Mouse (Mus musculus): Measurements from ENCODE around the gene Aff4.

Gene Aff4

DNA sequence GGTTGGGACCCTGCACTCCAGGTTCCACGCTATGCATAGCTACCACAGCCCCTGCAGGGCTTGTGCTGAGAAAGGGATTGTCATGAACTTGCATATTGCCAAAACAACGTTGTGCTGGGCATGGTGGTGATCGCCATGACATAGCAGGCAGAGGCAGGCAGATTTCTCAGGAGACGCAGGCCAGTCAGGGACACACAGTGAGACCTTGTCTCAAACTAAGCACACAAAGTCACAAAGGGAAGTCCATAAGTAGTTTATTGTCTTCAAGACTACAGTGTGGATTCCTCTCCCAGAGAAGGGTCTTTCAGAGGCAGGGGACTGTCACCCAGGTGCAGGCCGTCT, 78.1 kb downstream of the Aff4 start:
- no peak for DNase-seq (ENCODE audit: low read depth, low spot score)

DNA sequence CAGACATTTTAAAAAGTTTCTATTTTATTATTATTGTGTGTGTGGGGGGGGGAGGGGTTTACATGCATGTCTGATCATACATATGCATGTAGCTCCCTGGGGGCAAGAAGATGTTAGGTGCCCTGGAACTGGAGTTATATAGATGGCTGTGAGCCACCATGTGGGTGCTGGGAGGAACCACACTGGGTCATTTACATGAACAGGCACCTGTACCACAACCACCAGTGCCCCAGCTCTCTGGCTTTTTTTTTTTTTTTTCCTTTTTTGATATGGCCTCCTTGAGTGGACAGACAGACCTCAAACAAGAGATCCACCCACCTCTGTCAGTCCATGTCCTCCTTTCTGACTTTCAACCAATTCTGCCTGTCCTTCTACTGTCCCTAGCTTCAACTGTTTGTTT, 78.5 kb downstream of the Aff4 start:
- DNase-seq (ENCODE audit: low read depth, low spot score) = no peak

DNA sequence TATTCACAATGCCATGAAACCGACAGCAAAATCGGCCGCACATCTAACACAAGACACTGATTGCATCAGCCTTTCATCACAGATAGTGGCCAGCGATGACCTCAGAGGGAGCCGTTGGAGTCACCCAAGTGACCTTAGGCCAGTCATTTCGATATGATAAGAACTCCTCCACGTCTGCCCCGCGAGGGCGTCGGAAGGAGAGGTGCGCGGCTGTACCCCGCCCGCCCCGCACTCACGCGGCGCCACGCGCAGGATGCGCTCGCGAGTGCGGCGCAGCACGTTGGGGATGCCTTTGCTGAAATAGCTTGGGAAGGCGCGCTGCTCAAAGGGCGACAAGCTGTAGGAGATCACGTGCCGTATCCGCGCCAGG, 79.7 kb downstream of the Aff4 start:
- DNase-seq (ENCODE audit: low read depth, low spot score) = no peak

DNA sequence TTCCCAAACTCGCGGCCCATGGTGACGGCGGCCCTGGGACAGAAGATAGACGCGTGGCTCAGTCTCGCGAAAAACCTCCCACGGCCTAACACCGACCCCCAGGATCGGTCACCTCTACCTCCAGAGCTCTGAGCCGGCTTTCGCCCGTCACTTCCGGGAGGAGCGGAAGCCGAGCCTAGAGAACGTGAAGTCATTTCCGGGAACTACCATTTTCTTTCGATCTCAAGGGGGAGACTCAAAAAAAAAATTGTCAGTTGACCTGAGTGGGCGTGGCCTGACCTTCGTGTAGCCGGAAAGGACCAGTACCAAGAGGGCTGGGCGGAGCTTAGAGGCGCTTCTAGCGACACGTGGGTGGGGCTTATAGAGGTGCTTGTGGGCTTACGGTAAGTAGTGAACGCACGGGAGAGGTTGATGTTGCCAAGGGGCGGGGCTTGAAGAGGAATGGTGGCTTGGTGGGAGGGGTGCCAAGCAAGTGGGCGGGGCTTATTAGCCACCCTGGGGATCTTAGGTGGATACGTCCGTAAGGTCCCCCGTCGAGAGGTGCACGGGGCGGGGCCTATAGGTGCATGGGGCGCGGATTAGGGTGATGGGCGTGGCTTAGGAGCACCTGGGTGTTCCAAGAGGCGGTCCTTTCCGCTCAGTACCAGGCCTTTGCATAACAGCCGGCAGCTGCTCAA, 80.2 kb downstream of the Aff4 start, which contains the start of the genes Uqcrq and Gdf9:
Uqcrq (minus strand) TSS at position 162 of the 677 bp plus-strand sequence.
Gdf9 (plus strand) TSS at position 354 of the 677 bp plus-strand sequence.
- DNase-seq (ENCODE audit: low read depth, low spot score) = peak; percentile 100

DNA sequence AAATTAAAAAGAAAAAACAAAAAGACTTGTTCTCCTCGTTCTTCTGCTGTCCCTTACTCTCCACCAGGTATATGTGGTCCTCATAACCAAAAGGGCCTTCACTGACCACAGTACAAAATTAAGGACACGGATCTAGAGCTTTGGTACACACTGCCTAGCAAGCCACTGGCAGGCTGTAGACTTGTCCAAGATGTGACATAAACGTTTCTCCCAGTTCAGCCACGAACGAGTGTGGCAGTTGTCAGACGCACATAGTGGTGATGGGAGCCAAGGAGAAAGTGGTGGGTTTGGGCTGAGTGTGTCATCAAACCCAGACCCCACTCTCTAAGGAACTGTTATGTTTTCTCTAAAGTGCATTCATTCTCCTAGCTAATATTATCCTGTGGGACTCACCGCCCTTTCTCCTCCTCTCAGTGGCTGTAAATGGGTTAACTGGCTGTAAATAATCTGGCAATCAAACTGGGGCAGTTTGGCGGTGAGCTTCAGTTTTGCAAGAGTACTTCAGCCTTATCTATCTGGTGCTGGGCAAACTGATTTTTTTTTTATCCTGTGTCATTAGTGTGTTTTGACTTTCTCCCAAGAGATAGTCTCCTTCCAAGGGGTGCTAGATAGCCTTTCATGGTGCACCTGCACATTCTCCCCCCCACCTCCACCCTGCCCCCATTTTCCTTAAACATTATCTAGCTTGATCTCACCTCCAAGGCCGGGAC, 80.9 kb downstream of the Aff4 start:
- DNase-seq (ENCODE audit: low read depth, low spot score) = no peak

DNA sequence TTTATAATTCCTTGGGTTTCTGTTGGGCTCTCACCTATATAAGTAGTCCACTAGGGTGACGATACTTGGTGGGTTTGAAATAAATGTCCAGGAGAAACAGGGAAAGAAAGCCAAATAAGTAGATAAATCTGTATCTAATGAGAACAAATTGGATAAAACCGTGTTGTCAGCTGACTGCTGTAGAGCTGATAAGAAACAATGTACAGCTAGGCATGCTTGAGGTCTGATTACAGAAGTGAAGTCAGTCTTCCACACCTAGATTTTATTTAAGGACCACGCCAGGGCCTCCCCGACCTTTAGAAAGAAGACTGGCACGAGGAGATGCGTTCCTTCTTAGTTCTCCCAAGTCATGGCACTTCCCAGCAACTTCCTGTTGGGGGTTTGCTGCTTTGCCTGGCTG, 82.4 kb downstream of the Aff4 start:
- no peak for DNase-seq (ENCODE audit: low read depth, low spot score)

DNA sequence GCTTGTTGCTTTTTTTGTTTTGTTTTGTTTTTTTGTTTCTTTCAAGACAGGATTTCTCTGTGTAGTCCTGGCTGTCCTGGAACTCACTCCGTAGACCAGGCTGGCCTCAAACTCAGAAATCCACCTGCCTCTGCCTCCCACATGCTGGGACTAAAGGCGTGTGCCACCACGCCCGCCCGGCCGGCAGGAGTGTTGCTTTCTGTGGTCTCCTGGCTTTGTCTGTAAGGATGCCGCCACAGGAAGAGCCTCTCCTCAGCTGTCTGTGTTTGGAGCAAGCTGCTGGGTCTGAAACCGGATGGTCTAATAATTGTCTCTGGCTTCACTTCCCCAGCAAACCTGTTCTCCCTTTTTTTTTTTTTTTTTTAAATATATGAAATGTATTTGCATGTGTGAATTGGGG, 84.9 kb downstream of the Aff4 start:
- no peak for DNase-seq (ENCODE audit: low read depth, low spot score)

DNA sequence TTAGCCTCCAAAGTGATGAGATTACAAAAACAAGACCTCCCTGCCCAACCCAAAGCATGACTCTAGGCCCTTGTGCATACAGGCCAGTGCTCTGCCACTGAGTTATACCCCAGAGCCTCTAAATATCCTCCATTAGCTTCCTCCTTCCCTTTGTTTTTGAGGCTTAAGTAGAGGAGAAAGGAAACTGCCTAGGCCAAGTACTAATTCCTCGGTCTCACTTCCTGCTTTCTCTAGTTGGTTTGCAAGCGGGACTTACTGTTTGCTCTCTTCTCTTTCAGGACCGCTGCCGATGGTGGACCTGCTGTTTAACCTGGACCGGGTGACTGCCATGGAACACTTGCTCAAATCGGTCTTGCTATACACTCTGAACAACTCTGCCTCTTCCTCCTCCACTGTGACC, 85.7 kb downstream of the Aff4 start:
- DNase-seq (ENCODE audit: low read depth, low spot score) = no peak

DNA sequence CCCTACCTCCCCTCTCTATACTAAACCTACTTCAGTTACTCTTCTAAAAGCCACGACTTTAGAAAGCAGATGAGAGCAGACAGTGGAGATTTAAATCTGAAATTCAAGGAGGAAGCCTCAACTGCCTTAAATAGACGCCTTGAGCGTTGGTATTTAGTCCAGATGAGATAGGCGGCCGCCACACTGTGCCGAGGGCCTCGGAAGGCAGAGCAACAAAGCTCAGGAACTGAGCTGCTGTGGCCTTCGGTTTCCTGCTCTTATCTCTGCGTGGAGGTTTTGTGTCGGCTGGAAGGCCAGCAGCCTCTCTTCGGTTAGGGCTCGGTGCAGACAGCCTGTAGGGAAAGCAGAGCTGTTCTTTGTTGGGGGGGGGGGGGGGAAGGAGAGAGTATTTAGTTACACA, 91.3 kb downstream of the Aff4 start:
- no peak for DNase-seq (ENCODE audit: low read depth, low spot score)

DNA sequence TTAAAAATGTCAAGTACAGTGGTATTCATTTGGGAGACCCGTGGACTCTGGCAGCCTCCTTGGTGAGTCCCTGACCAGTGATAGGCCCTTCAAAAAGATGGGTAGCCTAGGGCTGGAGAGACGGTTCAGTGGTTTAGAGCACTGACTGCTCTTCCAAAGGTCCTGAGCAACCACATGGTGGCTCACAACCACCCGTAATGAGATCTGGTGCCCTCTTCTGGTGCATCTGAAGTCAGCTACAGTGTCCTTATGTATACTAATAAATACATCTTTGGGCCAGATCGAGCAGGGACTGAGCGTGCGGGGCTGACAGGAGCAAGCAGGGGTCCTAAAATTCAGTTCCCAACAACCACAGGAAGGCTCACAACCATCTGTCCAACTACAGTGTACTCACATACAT, 93.2 kb downstream of the Aff4 start:
- DNase-seq (ENCODE audit: low read depth, low spot score) = no peak

DNA sequence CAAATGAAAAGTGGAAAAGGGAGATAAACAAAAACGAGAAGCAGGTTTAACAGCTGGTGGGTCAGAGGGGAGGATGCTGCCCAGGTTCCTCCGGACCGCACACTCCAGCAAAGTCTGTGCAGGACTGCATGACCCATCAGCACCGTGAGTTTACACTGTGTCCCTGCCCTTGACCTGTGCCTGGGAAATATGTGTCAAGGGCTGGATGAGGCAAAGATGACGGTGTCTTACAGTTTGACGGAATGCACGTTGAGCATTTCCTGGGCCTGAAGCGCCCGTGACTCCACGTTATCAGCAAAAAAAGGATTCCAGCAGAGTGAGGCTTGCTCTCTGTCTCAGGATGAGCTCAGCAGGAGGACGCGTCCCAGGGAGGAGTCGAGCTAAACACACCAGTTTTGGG, 94.9 kb downstream of the Aff4 start:
- DNase-seq (ENCODE audit: low read depth, low spot score) = no peak

DNA sequence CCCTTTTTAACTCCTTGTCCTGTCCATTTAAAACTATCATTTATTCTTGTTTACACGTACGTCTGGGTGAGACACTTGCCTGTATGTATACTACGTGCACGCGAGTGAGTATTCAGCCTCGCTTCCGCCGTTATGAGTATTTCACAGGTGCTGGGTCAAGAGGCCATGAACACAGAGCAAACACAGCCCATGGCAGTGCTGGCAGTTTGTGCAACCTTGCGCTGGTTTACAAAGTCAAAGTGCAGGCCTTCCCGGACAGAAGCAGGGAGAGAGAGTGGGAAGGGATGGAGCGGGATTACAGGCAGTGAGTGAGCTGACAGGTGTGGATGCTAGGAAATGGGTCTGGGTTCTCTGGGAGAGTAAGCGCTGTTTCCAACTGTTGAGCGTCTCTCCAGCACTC, 95.5 kb downstream of the Aff4 start:
- DNase-seq (ENCODE audit: low read depth, low spot score) = no peak

DNA sequence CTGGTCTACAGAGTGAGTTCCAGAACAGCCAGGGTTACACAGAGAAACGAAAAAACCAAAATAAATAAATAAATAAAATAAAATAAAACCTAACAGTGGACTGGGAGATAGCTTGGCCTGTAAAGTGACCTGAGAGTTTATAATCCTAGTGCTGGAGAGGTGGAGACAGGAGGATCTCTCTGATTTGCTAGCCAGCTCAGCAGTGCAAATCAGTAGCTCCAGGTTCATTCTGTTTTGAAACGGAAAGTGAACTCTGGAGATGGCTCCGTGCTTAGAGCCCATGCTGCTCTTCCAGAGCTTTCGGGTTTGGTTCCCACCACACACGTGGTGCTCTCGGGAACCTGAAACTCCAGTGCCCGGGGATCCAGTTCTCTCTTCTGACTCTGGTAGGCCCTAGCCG, 97.4 kb downstream of the Aff4 start:
- no peak for DNase-seq (ENCODE audit: low read depth, low spot score)

DNA sequence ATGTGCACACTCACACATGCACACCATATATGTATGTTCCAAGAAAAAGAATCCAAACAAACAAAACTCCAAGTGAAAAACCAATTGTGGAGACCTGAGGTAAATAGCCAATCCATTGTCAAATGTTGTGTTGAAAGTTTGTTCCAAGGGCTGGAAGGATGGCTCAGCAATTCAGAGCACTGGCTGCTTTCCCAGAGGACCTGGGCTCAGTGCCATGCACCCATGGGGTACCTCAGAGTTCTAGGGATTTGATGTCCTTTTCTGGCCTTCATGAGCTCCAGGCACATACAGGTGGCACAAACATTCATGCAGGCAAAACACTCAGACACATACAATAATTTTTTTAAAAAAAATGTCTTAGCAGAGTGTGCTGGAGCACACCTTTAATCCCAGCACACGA, 97.9 kb downstream of the Aff4 start:
- no peak for DNase-seq (ENCODE audit: low read depth, low spot score)

DNA sequence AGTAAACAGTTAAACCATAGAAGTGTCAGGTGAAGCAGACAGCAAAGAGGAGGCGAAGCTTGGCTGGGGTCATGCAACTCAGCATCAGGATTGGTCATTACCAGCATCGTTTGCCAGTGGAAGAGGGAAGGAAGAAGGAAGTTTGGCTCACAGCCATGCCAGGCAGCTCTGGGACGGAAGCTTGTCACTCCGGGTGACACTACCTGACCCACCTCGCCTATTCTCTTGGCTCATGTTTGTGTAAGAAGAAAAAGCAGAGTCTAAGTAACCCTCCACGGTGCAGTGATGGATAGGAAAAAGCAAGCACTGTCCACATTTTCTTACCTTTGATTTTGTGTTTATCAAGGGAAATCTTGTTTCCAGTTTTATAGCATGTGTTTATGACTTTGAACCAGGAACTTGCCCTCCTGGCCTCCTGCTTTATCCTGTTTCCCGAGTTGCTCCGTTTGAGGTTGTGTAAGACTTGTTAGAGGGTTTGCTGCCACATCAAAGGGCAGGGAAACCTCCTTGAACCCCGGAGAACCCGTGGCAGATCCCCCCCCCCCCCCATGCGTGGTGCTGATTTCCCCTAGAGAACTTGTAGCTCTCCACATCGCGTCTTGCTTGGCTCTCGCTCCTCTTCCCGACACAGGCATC, 99.6 kb downstream of the Aff4 start:
- no peak for DNase-seq (ENCODE audit: low read depth, low spot score)

DNA sequence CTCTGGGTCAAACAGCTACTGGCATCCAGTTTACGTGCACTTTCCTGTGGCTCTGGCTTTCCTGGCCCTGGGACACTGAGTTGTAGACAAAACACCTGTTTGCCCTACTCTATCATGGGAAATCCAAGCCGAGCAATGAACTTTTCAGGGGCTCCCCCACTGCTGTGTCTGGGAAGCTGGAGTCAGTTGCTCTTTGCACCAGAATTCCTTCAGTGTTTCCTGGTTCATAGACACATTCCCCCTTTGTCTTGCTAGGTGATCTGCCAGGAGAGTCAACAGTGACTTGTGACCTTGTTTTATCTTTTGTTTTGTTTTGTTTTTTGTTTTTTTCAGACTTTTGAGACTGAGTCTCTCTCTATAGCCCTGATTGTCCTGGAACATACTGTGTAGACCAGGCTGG, 100.7 kb downstream of the Aff4 start:
- no peak for DNase-seq (ENCODE audit: low read depth, low spot score)

DNA sequence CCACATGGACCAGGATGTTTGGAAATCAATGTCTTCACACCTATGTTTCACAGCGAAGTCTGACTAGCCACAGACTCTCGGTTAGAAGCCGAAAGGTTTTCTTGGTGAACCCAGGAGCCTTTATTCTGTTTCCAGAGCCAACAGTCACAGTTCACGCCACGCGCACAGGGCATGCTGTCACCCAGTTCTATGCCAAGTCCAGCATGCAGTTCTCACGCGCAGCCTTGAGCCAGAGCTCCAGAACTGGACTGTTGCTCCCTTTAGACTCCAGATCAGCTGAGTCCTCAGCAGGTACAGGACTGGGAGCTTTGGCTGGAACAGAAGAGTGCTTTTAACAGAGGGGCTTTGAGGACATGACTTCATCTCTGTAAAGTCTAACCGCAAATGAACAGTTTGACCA, 101.8 kb downstream of the Aff4 start:
- DNase-seq (ENCODE audit: low read depth, low spot score) = no peak

DNA sequence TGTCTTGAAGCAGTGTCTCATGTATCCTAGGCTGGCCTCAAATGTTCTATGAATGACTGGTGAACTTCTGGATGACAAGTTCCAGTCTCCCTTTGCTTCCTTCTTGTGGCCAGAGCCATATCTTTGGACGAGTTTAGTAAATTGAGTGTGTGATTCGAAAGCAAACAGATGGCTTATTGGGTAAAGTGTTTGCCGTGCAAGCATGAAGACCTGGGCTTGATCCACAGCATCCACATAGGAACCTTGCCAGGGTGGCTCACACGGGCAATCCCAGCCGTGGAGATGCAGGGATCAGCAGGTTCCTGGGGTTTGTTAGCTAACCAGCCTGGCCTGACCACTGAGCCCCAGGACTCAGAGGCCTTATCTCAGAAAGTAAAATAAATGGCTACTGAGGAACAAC, 102.4 kb downstream of the Aff4 start:
- DNase-seq (ENCODE audit: low read depth, low spot score) = no peak

DNA sequence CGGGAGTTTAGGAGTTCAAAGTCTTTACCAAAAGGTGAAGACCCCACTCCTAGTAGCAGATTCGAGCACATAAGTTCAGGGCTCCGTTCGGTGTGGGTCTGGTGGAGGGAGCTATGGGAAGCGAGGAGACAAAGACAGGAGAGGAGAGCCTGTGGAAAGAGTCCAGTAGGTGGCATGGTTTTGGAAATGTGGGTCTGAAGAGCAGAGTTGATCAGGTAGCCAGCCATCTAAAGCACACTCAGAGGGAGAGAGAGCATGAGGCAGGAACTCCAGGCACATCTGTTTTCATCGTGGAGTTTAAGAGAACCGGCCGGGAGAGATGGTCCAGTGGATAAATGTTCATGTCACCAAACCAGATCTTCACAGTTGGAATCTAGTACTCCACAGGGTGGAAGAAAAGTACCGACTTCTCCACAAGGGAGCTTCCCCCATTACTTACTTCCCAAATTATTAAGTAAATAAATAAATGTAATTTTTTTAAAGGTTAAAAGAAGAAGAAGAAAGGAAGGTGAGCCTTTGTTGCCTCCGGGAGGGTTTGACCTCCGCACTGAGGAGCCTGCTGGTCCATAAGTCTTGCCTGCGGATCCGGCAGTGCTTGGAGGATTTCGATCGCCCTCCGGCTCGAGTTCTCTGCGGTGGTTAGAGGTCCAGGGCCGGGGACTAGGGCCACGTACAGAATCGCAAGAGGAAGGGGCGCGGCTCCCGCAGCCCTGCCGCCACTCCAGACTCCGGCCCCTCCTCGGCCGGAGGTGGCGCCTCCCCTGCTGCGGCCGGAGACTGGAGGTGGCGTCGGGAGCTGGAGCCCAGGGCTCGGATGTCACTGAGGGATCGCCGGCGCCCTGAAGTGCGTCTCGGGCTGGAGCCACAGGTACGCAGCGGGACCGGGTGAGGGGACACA, 106.1 kb downstream of the Aff4 start, which contains the start of the genes Gm10447 and Shroom1:
Gm10447 (minus strand) TSS at position 637 of the 898 bp plus-strand sequence.
Shroom1 (plus strand) TSS at position 732 of the 898 bp plus-strand sequence.
- DNase-seq (ENCODE audit: low read depth, low spot score) = no peak

DNA sequence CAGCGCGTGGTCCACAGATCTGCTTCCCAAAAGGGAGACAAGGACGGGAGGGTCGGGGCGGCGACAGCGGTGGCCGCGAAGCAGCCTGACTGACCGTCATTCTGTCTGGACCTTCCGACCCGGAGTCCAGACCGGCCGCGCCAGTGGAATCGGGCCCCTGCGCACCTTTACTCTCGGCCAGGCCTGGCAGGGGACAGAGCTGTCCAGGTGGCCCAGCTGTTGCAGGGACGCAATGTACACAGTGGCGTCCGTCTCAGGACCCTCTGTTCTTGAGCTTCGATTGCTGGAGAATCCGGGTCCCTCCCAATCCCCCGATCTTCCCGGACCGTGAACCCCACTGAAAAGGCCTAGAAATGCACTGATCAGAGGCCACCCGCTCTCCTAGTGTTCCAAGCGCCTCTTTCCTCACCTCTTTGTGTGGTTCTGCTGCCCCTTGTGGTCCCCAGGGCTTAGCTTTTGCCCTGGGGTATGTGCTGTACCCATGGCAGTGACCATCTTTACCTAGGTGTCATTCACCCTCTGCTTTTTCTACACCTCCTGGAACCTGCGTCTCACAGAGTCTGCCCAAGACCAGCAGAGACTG, 106.8 kb downstream of the Aff4 start:
- DNase-seq (ENCODE audit: low read depth, low spot score) = no peak

DNA sequence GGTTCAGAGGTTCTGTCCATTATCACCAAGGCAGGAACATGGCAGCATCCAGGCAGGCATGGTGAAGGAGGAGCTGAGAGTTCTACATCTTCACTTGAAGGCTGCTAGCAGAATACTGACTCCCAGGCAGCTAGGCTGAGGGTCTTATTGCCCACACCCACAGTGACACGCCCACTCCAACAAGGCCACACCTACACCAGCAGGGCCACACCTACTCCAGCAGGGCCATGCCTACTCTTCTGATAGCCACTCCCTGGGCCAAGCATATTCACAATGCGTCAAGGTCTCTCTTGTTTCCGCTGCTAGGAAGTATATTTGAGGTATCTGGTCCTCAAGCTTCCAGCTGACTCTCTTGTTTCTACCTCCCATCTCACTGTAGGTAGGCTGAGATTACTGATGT, 108.4 kb downstream of the Aff4 start:
- DNase-seq (ENCODE audit: low read depth, low spot score) = no peak

DNA sequence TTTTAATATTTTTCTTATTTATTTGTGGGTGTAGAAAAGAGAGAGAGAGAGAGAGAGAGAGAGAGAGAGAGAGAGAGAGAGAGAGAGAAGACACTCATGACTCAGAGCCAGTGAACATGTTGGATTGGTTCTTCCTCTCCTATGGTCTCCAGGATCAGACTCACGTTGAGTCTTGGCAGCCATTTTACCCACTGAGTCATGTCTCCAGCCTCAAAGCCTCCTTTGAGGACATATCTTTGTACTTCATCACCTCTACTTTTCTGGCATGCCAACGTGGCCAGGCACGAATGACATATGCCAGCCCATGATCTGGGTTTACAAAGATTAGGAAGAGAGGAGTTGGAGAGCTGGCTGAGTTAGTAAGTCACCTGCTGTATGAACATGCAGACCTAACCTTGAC, 109.6 kb downstream of the Aff4 start:
- no peak for DNase-seq (ENCODE audit: low read depth, low spot score)
